Mouse (Mus musculus) c-Kit-positive CD71-positive TER-119-positive erythroid progenitor cells, embryonic 14.5 days (primary cell): ENCODE data around the gene C1ql4.
"Not testable (repeated sequence)": the region's sequence is repeated elsewhere in the genome, so short reads cannot be mapped to it uniquely, and the experiment has no call there.

Experiments
- DNase-seq: peaks from one replicate; pipeline ENCODE4 v3.0.0-alpha.2; 2013; ENCODE audit warnings: low spot score

The C1ql4 gene

DNA sequence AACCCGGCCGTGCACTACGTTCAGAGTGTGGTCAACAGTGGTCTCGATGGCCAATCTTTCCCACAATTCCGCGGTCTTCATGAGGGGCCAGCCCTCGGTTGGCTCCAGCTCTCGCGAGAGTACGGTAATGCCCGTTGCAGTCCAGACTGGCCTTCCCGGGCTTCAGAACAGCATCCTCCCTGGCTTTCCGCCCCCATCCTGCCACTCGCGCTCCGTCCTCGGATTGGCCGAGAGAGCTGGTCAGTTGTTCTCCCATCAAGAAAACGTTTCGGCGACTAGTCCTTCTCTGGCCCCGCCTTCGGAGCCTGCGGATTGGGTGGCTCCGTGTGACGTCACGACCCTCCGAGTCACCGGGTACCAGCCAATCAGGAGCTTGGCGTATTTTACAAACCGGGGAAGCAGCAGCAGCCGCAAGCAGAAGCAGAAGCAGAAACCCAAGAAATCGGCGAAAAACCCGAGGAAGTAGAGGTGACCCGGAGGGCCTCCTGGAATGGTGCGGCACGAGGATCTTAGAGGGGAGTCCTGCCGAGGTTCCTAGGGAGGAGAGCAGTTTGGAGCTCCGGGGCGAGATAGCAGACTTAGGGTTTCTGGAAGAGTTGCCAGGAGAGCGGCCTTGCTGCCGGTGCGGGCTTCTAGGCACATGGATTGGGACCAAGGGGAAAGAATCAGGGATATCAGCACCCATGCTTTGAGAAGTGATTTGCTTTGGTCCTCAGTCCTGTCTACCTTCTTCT is 12.8 kb downstream of the C1ql4 start:
- DNase-seq = peak; percentile 94

- DNase-seq = no peak
Observed at GRCm38 (mm10) chr15:99074019-99074599, 13.5 kb downstream of the C1ql4 start, which contains the start of gene Troap. Gene Troap (plus strand): TSS chr15:99074575.

DNA sequence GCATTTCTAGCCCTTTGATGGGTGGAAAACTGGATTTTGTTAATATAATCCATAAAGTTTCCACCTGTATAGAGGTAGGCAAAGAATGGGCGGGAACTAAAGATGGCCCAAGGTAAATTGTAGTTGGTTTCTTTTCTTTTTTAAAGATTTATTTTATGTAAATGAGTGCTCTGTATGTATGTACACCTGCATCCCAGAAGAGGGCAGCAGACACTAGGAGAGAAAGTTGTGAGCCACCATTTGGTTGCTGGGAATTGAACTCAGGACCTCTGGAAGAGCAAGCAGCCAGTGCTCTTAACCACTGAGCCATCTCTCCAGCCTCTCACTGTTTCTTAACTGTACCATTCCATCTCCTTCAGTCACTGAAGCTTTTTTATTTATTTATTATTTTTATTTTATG is 15.6 kb downstream of the C1ql4 start:
- DNase-seq = no peak

GRCm38 (mm10) chr15:99065557-99066165 is 22.0 kb downstream of the C1ql4 start:
- DNase-seq = no peak

DNA sequence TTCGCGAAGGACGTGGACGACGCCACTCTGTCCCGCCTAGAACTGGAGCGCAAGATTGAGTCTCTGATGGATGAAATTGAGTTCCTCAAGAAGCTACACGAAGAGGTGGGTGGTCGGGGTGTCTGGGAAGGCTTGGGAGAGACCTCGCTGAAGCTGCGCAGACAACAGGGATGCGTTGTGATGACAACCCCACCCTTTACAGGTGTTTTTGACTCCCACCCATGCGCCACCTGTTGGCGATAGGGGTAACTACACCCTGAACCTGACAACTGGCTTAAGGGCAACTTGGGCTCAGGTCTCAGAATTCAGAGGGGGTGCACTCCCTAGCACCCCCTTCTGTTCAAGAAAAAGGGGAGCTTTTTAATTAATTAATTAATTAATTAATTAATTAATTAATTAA is 31.3 kb downstream of the C1ql4 start:
- DNase-seq = peak; percentile 53

- DNase-seq = no peak
Observed at GRCm38 (mm10) chr15:99055511-99055961, 32.1 kb downstream of the C1ql4 start.

- DNase-seq = no peak
Observed at GRCm38 (mm10) chr15:99055040-99055439, 32.6 kb downstream of the C1ql4 start, which contains the start of gene Prph. Gene Prph (plus strand): TSS chr15:99055174.

GRCm38 (mm10) chr15:99053373-99053772 is 34.2 kb downstream of the C1ql4 start:
- no peak for DNase-seq

DNA sequence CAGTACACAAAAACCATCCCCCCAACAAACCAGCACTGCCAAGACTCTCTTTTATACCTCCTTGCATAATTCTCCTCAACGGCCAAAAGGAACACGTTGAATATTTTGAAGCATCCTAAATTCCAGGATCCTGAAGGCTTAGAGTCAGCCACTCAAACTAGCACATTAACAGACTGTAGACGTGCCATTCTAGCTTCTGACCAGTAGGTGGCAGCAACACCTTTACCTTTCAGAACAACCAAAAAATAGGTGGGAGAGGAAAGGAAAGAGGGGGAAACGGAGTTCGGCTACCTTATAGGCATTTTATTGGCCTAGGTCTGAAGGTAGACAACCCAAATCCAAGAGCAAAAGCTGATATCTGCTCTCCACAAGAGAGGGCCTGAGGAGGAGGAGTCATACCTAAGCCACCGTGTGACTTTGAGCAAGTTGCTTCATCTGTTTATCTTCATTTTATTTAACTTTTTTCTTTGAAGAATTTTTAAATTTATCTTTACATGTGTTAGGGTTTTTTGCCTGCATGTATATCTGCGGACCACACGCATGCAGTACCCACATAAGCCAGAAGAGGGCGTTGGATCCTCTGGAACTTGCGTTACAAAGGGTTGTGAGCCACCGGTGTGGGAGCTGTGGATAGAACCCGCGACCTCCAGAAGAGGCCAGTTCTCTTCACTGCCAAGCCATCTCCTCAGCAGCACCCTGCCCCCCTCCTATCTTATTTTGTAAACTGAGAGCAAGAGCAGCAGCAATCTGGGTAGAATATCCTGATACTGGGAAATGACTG is 38.0 kb downstream of the C1ql4 start:
- peak; percentile 62 for DNase-seq

- DNase-seq = not testable (repeated sequence)
Observed at GRCm38 (mm10) chr15:99045734-99046133, 41.9 kb downstream of the C1ql4 start.

GRCm38 (mm10) chr15:99044854-99045253 is 42.8 kb downstream of the C1ql4 start:
- no peak for DNase-seq

- no peak for DNase-seq
Observed at GRCm38 (mm10) chr15:99042334-99042733, 45.3 kb downstream of the C1ql4 start.

DNA sequence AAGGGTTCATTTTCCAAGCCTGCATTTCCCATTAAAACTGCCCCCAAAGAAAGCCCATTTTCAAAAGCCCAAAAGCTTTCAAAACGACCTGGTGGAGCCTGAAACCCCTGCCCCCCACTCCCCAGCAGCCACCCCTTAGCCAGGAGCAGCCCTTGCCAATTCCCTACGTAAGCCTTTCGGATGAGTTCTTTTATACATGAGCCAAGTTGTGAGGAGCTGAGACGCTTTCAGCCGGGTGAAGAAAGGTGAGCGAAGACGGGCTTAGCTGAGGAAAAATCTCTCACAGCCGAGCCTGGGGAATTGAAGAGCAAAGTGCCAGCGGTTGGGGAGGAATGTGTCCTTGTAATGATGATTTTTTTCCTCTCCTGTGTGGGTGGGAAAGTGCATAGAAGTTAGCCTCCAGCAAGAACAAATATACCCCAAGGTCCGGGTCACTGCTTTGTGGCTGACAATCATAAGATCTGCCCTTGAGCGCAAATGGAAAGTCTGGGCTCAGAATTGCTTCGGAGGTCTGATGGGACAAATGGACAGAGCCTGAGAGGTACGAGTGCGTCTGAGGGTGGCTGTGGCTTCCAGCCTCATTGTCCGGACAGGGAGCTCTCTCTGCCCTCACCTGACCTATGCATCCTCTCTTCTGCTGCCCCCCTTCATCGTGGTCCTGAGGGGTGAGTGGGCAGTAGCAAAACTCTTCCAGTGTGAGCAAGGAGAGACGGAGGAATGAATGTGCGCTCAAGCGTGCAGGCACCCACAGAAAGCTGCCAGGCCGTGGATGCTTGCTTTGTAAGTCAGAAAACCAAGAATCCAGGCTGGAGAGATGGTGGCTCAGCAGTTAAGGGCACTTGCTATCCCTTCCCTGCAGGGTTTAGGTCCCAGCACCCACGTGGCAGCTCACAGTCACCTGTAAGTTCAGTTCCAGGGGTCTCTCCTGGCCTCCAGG is 46.4 kb downstream of the C1ql4 start:
- DNase-seq = no peak

- no peak for DNase-seq
Observed at GRCm38 (mm10) chr15:99039996-99040919, 47.4 kb downstream of the C1ql4 start.

DNA sequence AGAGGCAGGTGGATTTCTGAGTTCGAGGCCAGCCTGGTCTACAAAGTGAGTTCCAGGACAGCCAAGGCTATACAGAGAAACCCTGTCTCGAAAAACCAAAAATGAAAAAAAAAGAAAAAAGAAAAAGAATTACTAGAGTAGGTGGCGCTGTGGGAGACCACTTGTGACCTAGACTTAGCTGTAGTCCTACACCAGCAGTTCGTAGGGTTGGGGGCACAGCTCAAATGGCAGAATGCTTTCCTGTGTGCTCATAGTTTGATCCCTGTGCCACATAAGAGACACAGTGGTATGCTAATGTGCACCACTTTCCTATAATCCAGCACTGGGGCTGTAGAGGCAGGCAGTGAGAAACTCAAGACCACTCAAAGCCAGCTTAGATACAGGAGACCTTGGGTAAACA is 48.3 kb downstream of the C1ql4 start:
- no peak for DNase-seq

GRCm38 (mm10) chr15:99038797-99039196 is 48.8 kb downstream of the C1ql4 start:
- DNase-seq = no peak

DNA sequence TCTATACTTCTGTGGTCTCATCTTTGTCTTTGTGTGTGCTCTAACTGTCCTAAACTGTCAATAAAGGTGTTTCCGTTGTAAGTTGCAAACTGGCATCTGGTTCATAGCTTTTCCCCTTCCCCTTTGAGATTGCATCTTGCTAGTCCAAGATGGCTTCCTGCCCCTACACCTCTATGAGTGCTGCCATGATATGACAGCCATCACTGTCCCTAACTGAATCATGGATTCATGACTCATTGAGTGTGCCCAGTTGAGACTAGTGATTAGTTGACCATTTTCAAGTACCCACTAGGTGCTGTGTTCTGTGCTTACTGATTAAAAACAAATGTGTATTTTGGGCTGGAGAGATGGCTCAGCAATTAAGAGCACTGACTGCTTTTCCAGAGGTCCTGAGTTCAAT is 49.6 kb downstream of the C1ql4 start:
- no peak for DNase-seq

DNA sequence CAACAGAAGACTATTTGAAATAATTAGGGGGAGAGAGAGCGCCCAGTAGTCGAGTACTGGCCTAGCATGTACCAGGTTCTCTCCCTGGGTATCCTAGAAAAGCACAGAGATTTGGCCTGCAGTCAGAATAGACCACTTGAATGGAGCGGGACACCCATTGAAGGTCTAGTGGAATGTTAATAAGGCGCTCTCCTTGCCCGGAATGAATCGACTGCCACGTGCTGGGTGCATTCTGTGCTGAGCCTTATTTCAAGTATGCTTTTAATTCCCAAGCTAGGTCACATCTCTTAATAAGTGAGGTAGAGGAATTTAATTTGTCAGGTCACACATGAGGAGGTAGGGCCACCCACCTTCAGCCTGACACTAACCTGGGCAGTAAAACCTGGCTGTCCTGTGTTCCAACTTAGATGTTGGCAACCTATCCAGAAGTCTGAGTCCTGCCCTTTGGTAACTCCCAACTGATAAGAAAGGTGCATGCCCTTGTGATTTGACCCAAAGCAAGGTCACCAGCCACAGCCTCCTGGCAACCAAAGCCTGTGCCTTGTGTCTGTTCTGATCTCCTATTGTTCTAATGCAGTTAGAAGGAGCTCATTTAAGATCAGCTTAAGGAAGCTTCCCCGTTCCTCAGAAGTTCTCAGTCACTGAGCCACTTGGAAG is 51.2 kb downstream of the C1ql4 start:
- no peak for DNase-seq

GRCm38 (mm10) chr15:99035431-99035830 is 52.2 kb downstream of the C1ql4 start:
- DNase-seq = no peak
